Mouse (Mus musculus) embryonic stem cell, embryonic (primary cell): ENCODE measurements around the gene Lrp6.

ENCODE experiments used
- CTCF ChIA-PET, 4 experiments: fragments of 300-600 bp in 2 of 4; fragments of 350-600 bp in 2 of 4; sonication (Branson Sonifier 250); formaldehyde crosslinking; loops; one replicate each; lab custom pipeline; 2022; ENCODE audit warnings: inconsistent platforms in 2 of 4; lab: Charles Lee
- POLR2A ChIA-PET, 4 experiments: fragments of 300-600 bp in 2 of 4; fragments of 350-600 bp in 2 of 4; sonication (Branson Sonifier 250); formaldehyde crosslinking; loops; one replicate each; lab custom pipeline; 2022; ENCODE audit warnings: antibody characterized with exemption in 4 of 4, inconsistent platforms in 1 of 4; lab: Charles Lee

Lrp6 gene

DNA sequence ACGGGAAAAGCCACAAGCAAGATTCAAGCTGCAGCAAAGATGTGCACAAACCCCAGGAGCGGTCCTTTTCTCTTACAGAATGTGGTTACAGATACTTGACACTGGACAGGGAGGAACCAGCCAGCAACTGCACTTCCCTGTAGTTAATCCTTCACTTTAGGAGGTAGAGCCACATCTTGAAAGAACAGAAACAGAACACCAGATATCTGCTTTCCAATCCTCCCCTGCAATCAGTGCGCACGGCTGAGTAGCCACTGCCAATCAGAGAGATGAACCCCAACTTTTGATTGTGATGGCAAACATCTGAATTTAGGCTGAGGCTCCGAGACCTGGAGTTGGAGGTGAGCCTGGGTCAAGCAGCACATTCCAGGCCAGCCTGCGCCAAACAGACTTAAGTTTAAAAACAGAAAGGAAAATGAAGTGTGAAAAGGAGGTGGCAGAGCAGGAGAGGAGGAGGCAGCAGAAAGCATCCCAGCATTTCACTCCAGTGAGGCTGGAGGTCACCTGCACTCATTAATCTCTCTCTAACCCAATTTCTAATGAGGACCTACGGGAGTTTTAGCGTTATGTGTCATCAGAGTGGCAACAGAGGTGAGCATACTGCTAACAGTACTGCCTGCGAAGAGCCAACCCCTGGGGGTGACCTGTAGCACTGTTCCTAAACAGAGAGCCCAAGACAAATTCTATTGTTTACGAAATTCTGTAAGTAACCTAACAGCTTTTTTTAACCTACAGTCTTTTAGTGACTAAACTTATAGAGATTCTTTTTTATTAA is 39.8 kb downstream of the Lrp6 start:
- CTCF ChIA-PET: no interaction called here
- POLR2A ChIA-PET: interaction anchor here in 2 of 4 experiments (0.7 to 1.7 kb wide), 4 partner anchors 9 to 92 kb away, joined by 3 to 5 read pairs (median 4); no protein-coding TSS in a partner anchor

DNA sequence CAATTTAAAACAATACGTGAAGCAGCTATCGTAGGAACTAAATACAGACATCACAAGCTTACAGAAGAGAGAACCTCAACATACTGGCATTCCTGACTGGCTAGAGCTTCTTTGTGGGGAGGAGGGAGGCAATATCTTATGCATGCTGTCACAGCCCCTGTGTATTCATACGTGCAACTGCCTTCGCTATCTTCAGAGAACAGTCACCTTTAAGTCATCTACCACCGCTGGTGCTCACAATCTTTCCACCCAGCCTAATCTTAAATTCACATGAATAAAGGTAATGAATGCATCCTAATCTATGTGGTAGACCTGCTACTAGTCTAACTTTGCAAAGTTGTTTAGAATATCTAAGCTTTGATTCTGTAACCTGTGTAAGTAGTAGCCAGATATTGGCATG is 40.5 kb downstream of the Lrp6 start:
- POLR2A ChIA-PET: interaction anchor here in 1 of 4 experiments (0.7 to 1.7 kb wide), 2 partner anchors 11 to 14 kb away, joined by 4 to 5 read pairs; no protein-coding TSS in a partner anchor

DNA sequence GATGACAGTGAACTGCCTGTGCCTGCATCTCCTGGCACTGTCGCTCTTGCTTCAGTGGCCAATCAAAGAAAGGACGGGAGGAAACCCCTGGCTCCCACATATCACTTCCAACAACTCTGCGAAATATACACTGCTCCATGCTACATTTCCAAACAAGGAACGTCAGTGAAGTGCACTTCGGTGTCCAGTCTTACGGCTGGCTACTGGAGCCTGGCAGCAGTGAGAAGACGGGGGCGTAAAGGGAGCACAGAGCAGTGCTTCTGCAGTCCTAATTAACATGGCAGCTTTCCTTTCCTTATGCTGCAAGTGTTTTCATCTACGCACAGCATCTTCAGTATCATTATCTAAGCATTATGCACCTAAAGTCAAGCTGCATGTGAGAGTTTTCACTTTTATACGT is 45.4 kb downstream of the Lrp6 start:
- ChIA-PET CTCF (interaction anchor here in 1 of 4 experiments (0.7 kb wide), 1 partner anchor 86 kb away, joined by 4 read pairs; no protein-coding TSS in a partner anchor), POLR2A (interaction anchor here in 1 of 4 experiments (1.0 kb wide), 1 partner anchor 98 kb away, joined by 3 read pairs; no protein-coding TSS in a partner anchor)

More for the DNA sequence above, 40.5 kb downstream of the Lrp6 start:
- CTCF ChIA-PET: interaction anchor here in 1 of 4 experiments (0.6 kb wide), 1 partner anchor 97 kb away, joined by 6 read pairs; no protein-coding TSS in a partner anchor

DNA sequence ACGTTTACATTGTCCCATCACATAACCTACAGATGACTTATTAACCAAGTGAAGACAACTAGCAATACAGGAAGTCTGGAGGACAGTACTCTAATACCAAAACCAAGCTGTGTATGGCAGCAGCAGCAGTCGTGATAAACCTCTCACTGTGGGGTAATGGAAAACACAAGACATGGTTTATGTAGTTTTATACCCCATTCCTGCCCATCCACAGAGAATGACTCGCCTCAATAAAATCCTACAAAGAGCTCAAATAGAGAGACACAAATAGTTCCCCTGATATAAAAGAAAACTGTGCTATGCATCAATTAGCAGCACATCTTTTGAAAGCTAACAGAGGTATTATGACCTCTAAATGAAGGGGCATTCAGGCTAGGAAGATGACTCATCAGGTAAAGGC is 45.9 kb downstream of the Lrp6 start:
- ChIA-PET CTCF (interaction anchor here in 1 of 4 experiments (0.7 kb wide), 1 partner anchor 86 kb away, joined by 4 read pairs; no protein-coding TSS in a partner anchor), POLR2A (interaction anchor here in 1 of 4 experiments (1.0 kb wide), 1 partner anchor 98 kb away, joined by 3 read pairs; no protein-coding TSS in a partner anchor)

DNA sequence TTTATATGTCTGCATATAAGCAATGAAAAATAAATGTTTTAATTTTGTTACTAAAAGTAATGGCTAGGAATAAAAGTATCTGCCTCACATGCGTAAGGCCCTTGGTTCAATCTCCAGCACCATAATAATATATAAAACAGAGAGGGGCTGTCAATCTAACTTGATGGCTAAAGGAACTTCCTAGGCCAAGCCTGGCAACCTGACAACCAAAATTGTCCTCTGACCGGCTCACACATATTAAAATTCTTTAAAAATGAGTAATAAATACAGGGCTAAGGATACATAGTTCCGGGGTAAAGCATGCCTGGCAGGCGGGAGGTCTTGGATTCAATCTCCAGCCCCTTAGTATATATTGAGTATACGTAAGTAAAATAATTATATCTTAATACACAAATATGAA is 48.3 kb downstream of the Lrp6 start:
- POLR2A ChIA-PET: no interaction called here
- CTCF ChIA-PET: no interaction called here

DNA sequence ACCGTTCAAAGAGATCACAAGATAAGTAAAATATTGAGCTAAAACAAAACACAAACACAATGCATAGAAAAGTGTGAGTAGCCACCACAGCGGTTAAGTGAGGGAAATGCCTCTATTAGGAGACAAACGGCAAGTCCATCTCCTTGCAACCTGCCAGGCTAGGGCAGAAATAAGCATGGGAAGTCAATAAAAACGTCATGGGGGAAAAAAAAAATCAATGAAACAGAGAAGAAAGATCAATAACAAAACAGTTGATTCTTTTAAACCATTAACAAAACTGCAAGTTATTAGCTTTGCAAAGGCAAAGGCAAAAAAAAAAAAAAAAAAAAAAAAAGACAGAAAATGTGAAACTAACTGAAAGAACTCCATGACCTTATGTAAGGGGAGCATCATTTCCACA is 49.6 kb downstream of the Lrp6 start:
- POLR2A ChIA-PET: interaction anchor here (0.6 to 1.6 kb wide), 4 partner anchors 21 to 424 kb away, joined by 3 read pairs; no protein-coding TSS in a partner anchor
- CTCF ChIA-PET: no interaction called here

DNA sequence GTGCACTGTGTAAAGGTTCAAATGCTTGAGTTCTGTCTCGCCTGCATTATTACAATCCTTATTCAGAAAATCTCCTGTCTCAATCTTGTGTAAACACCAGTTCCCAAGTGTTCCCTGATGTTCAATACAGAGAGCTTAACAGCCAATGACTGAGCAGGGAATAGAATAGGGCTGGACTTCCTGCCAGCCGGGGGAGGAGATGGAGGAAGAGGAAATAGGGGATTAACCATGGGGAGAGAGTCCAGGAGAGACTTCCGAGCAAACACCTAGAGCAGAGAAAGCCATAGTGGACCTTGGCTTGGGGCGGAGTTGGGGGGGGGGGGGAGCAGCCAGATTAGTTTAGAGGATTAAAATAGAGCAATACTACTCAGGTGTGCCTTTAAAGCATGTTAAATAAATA is 51.3 kb downstream of the Lrp6 start:
- ChIA-PET POLR2A (interaction anchor here in 3 of 4 experiments (0.6 to 1.8 kb wide), 14 partner anchors 11 to 346 kb away, joined by 3 to 9 read pairs (median 4); partner anchors contain the start of genes Dusp16 (in 1 of the 3) and Lrp6 (in 1 of the 3)), CTCF (interaction anchor here (0.6 to 1.1 kb wide), 4 partner anchors 15 to 103 kb away, joined by 3 to 8 read pairs (median 3); no protein-coding TSS in a partner anchor)

DNA sequence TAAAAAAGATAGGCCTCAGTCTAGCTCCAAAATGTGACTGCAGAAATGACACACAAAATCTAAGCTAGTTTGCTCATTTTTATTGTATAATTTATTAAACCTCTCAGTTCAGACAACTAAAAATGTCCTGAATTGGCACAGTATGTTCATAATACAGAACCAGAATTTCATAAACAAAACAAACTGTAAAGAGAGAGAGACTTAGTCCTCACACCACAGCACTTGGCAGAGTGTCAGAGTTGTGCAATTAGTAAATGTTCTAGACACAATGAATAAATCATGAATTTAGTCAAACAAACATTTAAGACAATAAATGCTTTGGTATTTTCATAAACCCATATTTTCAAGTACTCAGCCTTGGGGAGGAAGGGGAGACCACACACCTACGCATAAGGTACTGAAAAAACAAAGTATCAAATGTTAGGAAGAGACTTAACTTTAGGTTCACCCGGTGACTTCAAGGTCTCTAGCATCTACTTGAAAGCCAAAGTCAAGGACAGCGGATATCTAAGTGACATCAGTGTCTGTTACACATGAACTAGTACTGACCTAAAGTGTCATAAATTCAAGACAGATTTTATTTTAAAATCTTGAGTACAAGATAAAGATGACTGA is 52.8 kb downstream of the Lrp6 start:
- CTCF ChIA-PET: no interaction called here
- POLR2A ChIA-PET: no interaction called here

DNA sequence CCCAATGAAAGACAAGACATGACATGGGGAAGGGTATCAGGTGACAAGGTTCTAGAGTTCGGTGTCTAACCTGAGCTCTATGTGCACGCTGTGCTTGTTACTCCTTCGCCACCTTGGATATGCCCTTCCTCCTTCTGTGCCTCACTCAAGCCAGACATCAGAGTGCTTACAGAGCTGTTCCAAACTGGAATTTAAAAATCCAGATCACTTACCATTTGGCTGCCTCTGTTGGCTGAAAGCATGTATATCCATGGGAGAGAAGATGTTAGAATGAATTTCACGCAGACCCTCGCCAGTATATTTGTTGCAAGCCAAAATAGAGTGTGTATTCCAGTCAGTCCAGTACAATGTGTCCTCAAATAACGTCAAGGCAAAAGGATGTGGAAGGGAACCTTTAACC is 53.8 kb downstream of the Lrp6 start:
- CTCF ChIA-PET: no interaction called here
- POLR2A ChIA-PET: interaction anchor here in 2 of 4 experiments (0.9 to 1.6 kb wide), 3 partner anchors 13 to 20 kb away, joined by 3 to 5 read pairs (median 3); no protein-coding TSS in a partner anchor

DNA sequence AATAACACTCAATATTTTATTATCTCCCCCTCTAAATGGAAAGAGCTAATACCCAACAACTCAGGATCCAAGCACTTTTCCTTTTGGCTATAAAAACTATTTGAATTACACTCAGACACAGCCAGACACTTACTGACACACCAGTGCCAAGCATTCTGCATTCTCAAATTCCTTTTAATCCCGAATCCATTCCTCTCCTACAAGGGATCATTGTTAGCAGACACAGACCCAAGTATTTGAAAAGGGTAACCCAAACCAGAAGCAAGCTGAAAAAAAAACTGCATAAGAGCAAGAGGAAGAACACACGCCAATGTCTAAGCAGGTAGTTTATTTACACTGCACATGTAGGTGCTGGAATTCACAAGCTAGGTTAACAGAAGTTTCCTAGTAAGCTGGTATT is 54.3 kb downstream of the Lrp6 start:
- POLR2A ChIA-PET: interaction anchor here in 2 of 4 experiments (0.9 to 1.6 kb wide), 4 partner anchors 10 to 21 kb away, joined by 3 to 5 read pairs (median 3); no protein-coding TSS in a partner anchor
- CTCF ChIA-PET: no interaction called here

DNA sequence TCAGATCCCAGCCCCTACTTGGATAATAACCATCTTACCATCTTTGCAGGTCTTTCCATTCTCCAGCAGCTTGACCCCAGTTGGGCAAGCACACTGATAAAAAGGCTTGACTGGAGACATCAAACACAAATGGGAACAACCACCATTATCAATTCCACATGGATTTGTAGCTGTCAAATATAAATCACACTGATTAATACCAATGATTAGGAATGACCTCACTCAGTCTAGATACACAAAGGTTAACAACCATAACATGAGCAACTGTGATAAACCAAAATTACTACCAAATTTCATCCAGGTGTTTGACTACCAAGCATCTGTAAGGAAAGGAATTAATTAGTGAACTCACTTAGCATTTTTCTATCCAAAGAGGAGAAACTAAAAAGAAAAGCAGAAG is 55.6 kb downstream of the Lrp6 start:
- CTCF ChIA-PET: interaction anchor here in 1 of 4 experiments (0.6 kb wide), 1 partner anchor 273 kb away, joined by 3 read pairs; no protein-coding TSS in a partner anchor

DNA sequence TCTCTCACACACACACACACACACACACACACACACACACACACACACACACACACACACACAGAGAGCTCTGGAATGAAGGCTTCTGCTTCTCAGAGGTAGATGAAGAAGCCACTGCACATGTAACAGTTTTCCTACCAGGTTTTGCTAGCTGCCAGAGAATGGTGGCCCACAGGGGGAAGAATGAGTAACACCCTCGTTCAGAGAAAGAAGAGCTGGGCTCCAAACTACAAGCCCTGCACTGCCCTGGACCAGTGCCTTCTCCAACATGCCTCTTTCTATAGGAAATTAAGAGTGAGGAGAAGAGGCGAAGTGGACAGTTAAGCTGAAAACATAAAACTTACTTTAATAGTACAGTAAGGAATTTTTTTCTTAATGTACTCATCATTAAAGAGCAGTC is 56.5 kb downstream of the Lrp6 start:
- ChIA-PET POLR2A (no interaction called here), CTCF (interaction anchor here in 1 of 4 experiments (0.7 kb wide), 1 partner anchor 30 kb away, joined by 3 read pairs; no protein-coding TSS in a partner anchor)

More for the DNA sequence above, 55.6 kb downstream of the Lrp6 start:
- POLR2A ChIA-PET: interaction anchor here in 1 of 4 experiments (1.3 kb wide), 1 partner anchor 9 kb away, joined by 3 read pairs; no protein-coding TSS in a partner anchor

DNA sequence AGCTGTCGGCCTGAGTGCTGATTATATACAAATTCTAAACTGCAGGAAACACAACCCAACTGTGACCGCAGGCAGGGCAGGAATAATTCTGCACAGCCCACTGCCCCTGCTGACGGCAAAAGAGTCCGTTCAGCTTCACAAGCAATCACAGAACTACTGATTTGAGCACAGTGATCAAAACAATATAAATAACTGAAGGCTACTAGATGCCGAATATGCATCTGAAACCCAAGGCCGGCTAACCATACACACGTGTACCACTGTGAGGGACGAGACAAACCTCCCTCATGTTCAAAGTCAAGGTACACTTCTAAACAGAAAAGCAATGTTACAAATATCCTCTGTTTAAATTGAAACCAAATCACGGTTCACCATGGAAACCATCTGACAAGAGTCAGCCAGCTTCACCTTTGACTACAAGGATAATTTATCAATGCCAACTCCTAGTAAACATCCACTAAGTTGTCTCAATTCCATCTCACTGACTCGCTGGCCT is 57.0 kb downstream of the Lrp6 start:
- CTCF ChIA-PET: interaction anchor here in 2 of 4 experiments (0.7 to 0.9 kb wide), 2 partner anchors 31 to 285 kb away, joined by 3 read pairs; no protein-coding TSS in a partner anchor
- POLR2A ChIA-PET: no interaction called here

DNA sequence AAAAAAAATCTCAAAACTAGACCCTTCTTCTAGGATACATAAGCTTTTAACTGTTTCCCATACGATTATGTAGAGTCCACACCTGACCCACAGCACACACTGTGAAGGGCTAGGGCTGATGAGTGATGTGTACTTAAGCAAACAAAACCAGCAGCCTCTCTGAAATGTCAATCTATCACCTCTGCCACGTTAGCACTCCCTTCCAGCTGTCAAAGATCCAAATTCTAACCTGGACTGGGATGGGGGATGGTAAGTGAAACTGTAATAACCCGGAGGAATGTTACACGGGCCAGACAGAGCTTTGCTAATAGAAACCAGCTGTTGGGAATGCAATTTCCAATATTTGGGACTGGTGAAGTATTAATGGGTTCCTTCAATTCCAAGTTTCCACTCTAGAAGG is 61.9 kb downstream of the Lrp6 start:
- CTCF ChIA-PET: no interaction called here
- POLR2A ChIA-PET: no interaction called here

DNA sequence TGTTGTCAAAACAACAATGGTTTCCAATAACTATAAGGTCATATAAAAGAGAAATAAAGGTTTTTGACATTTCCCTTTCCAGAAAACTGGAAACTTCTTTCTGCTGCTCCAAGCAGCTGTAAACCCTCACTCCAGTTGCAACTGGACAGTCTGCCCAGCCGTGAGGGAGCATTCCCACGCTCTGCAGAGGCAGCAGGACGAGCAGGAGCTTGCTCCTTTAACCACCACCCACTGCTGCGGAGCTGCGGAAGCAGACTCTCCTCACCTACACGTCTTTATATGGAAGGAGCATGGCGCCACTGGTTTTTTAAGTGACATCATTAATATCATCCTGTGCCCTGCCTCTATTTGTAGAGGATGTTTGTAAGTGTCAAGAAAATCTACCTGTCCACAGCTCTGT is 64.4 kb downstream of the Lrp6 start:
- CTCF ChIA-PET: interaction anchor here in 2 of 4 experiments (0.9 to 1.1 kb wide), 2 partner anchors 13 to 112 kb away, joined by 3 read pairs; no protein-coding TSS in a partner anchor
- POLR2A ChIA-PET: interaction anchor here in 2 of 4 experiments (1.0 to 1.2 kb wide), 2 partner anchors 9 to 13 kb away, joined by 3 read pairs; no protein-coding TSS in a partner anchor

DNA sequence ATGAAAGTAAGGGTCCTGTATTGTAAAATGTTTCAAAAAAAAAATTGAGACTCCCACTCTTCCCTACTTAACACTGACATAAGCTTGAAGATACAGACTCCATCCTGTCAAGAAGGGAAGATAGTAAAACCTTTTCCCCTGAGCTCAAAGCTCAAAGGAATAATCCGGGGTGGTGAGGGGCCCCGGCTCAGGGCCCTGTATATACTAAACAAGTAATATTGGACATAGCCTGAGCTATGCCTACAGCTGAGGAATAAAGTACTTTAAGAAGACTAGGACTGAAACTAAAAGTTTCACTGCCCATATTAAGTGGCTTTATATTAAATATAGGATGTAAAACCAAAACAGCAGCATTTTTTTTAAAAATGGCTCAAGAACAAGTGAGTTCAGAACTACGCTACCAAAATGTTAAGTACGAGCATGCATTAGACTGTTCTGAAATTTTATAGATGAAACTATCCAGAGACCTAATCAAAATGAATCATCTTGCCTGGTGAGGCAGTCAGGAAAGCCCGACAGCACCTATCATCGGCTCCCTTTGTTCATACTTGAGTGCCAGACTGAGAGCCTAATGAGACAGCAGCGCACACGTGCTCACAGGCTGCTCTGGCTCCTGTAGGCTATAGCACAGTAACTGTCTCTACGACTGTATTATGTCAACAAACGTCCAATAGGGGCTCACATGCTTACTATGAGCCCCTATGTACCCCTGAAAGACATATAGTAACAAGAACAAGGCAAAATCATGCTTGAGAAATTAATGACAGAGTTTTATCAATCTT is 66.2 kb downstream of the Lrp6 start:
- ChIA-PET POLR2A (no interaction called here), CTCF (interaction anchor here (0.6 to 0.9 kb wide), 4 partner anchors 11 to 95 kb away, joined by 3 to 8 read pairs (median 4); no protein-coding TSS in a partner anchor)

DNA sequence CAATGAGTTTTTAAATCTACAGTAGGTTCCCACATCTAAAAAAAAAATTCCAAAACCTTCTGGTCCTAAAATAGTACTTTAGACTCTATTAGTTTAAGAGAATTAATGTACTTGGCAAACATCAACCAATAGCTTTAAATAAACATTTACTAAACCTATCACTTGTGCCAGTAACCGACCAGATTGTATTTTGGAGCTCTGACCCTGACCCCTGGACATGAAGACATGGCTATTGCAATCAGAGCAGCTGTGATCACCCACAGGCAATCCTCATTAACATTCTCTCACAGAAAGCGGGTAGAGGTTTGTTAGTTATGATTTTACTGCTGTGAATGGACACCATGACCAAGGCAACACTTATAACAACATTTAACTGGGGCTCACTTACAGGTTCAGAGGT is 67.7 kb downstream of the Lrp6 start:
- CTCF ChIA-PET: interaction anchor here in 1 of 4 experiments (0.6 kb wide), 1 partner anchor 193 kb away, joined by 4 read pairs; no protein-coding TSS in a partner anchor
- POLR2A ChIA-PET: interaction anchor here in 1 of 4 experiments (1.1 to 2.8 kb wide), 4 partner anchors 7 to 108 kb away, joined by 3 to 7 read pairs (median 3); no protein-coding TSS in a partner anchor
